Mouse (Mus musculus): ENCODE measurements around the gene B3galnt1. TPM values are rescaled to one million over a fixed set of nuclear protein-coding genes. Genes with fewer than 3 reads are reported as not detected.
"Not testable (repeated sequence)": the region's sequence is repeated elsewhere in the genome, so short reads cannot be mapped to it uniquely, and the experiment has no call there.

B3galnt1 gene
- polyA plus RNA-seq, 1 experiment: 2.2 TPM

GRCm38 (mm10) chr3:69575577-69575976, 23.2 kb downstream of the B3galnt1 start:
- Histone ChIP-seq H3K4me3 (ENCODE audit: control insufficient read depth, insufficient read depth, low read length) (no peak overlapping the region), H3K4me1 (replicated peaks; ENCODE audit: control insufficient read depth, insufficient read depth, low read length) (no peaks in the 10 kb centered on the region), H3K27me3 (ENCODE audit: control insufficient read depth, insufficient read depth, low read length) (no peaks in the 10 kb centered on the region), H3K36me3 (ENCODE audit: control insufficient read depth, insufficient read depth, low read length) (no peaks in the 10 kb centered on the region), H3K27ac (ENCODE audit: control insufficient read depth, insufficient read depth, low read length) (no peak overlapping the region)
- no peak for TF ChIP-seq POLR2A (IDR thresholded peaks at IDR 0.05; ENCODE audit: control insufficient read depth, extremely low read depth, insufficient read depth, low read length, poor library complexity)
- TF ChIP-seq CTCF (IDR thresholded peaks at IDR 0.05; ENCODE audit: borderline replicate concordance, control insufficient read depth, extremely low read depth, insufficient read depth, low read length, poor library complexity): no peak
- WGBS: 97% methylated on average over 11 of the region's 11 CpGs
- DNase-seq: no peak

- Histone ChIP-seq H3K4me3 (ENCODE audit: control insufficient read depth, insufficient read depth, low read length) (no peak overlapping the region), H3K27me3 (ENCODE audit: control insufficient read depth, insufficient read depth, low read length) (no peaks in the 10 kb centered on the region), H3K4me1 (replicated peaks; ENCODE audit: control insufficient read depth, insufficient read depth, low read length) (no peaks in the 10 kb centered on the region), H3K27ac (ENCODE audit: control insufficient read depth, insufficient read depth, low read length) (no peak overlapping the region), H3K36me3 (ENCODE audit: control insufficient read depth, insufficient read depth, low read length) (no peaks in the 10 kb centered on the region)
- no peak for DNase-seq
- TF ChIP-seq CTCF (IDR thresholded peaks at IDR 0.05; ENCODE audit: borderline replicate concordance, control insufficient read depth, extremely low read depth, insufficient read depth, low read length, poor library complexity) (no peak), POLR2A (IDR thresholded peaks at IDR 0.05; ENCODE audit: control insufficient read depth, extremely low read depth, insufficient read depth, low read length, poor library complexity) (no peak)
- 96% methylated on average over 5 of the region's 5 CpGs for WGBS
Measured at GRCm38 (mm10) chr3:69572561-69572960, 26.2 kb downstream of the B3galnt1 start.

DNA sequence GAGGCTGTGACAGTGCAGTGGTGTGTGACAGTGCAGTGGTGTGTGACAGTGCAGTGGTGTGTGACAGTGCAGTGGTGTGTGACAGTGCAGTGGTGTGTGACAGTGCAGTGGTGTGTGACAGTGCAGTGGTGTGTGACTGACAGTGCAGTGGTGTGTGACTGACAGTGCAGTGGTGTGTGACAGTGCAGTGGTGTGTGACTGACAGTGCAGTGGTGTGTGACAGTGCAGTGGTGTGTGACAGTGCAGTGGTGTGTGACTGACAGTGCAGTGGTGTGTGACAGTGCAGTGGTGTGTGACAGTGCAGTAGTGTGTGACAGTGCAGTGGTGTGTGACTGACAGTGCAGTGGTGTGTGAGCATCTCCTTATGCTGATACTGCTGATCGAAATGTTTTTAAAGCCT, 33.2 kb downstream of the B3galnt1 start:
- not testable (repeated sequence) for H3K36me3 ChIP-seq (ENCODE audit: control insufficient read depth, insufficient read depth, low read length); DNase-seq; H3K27me3 ChIP-seq (ENCODE audit: control insufficient read depth, insufficient read depth, low read length); H3K4me1 ChIP-seq (replicated peaks; ENCODE audit: control insufficient read depth, insufficient read depth, low read length); H3K27ac ChIP-seq (ENCODE audit: control insufficient read depth, insufficient read depth, low read length); H3K4me3 ChIP-seq (ENCODE audit: control insufficient read depth, insufficient read depth, low read length)
- WGBS: 94% methylated on average over 1 of the region's 1 CpGs

GRCm38 (mm10) chr3:69563406-69563805, 35.4 kb downstream of the B3galnt1 start:
- Histone ChIP-seq H3K4me1 (replicated peaks; ENCODE audit: control insufficient read depth, insufficient read depth, low read length) (no peaks in the 10 kb centered on the region), H3K27ac (ENCODE audit: control insufficient read depth, insufficient read depth, low read length) (no peak overlapping the region), H3K27me3 (ENCODE audit: control insufficient read depth, insufficient read depth, low read length) (no peaks in the 10 kb centered on the region), H3K4me3 (ENCODE audit: control insufficient read depth, insufficient read depth, low read length) (no peak overlapping the region), H3K36me3 (ENCODE audit: control insufficient read depth, insufficient read depth, low read length) (no peaks in the 10 kb centered on the region)
- DNase-seq: no peak
- 95% methylated on average over 5 of the region's 6 CpGs for WGBS
- TF ChIP-seq CTCF (IDR thresholded peaks at IDR 0.05; ENCODE audit: borderline replicate concordance, control insufficient read depth, extremely low read depth, insufficient read depth, low read length, poor library complexity): no peak
- TF ChIP-seq POLR2A (IDR thresholded peaks at IDR 0.05; ENCODE audit: control insufficient read depth, extremely low read depth, insufficient read depth, low read length, poor library complexity): no peak

- TF ChIP-seq POLR2A (IDR thresholded peaks at IDR 0.05; ENCODE audit: control insufficient read depth, extremely low read depth, insufficient read depth, low read length, poor library complexity) (no peak), CTCF (IDR thresholded peaks at IDR 0.05; ENCODE audit: borderline replicate concordance, control insufficient read depth, extremely low read depth, insufficient read depth, low read length, poor library complexity) (no peak)
- Histone ChIP-seq H3K27ac (ENCODE audit: control insufficient read depth, insufficient read depth, low read length) (no peak overlapping the region), H3K27me3 (ENCODE audit: control insufficient read depth, insufficient read depth, low read length) (no peaks in the 10 kb centered on the region), H3K4me3 (ENCODE audit: control insufficient read depth, insufficient read depth, low read length) (no peak overlapping the region), H3K4me1 (replicated peaks; ENCODE audit: control insufficient read depth, insufficient read depth, low read length) (no peaks in the 10 kb centered on the region), H3K36me3 (ENCODE audit: control insufficient read depth, insufficient read depth, low read length) (no peaks in the 10 kb centered on the region)
- over 99% methylated on average over 5 of the region's 5 CpGs for WGBS
- DNase-seq: no peak
Measured at GRCm38 (mm10) chr3:69561686-69562085, 37.1 kb downstream of the B3galnt1 start.

DNA sequence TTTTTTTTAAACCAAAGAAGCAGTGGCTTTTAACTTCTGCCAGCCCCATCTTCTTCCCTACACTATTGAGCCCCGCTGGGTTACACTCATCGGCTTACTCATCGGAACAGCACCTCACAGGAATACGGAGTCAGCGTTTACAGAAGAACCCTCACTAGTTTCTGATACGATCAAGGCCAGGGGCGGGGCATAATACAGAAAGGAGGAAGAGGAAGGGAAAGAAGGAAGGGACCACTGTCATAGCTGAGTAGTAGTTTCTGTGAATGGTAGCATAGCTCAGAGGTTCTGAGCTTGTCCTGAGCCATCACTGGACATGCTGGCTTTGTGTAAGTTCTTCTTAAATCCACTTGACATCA, 38.8 kb downstream of the B3galnt1 start:
- no peak overlapping the region for H3K27ac ChIP-seq (ENCODE audit: control insufficient read depth, insufficient read depth, low read length)
- WGBS: 40% methylated on average over 7 of the region's 7 CpGs
- DNase-seq: no peak

DNA sequence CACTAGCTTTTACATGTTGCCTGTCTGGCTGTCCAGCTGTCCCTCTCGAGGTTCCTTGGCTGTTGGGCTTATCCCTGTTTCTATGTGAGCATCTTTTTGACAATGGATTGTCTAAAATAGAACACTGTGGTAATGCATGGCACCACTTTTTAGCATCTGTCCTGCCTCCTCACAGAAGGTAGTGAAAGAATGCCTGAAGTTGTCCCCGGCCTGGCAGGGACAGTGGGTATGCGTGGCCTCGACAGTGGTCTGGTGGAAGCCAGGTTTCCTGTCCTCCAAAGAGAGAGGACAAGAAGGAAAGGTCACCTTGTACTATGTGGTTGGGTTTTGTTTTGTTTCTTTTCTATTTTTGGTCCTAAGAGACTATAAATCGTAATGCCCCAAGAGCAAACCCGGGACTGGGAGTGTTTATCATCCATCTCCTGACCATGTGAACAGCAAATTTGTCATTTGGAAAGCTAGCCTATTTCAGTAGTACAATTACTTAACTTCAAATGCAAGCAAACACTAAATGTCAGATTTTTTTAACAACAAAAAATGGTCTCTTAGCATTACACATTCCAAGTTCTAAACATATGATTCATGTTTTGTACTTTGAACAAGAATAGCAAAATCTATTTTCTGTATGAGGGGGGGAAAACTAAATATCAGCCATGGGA, 39.3 kb downstream of the B3galnt1 start:
- H3K36me3 ChIP-seq (ENCODE audit: control insufficient read depth, insufficient read depth, low read length): no peaks in the 10 kb centered on the region
- H3K4me1 ChIP-seq (replicated peaks; ENCODE audit: control insufficient read depth, insufficient read depth, low read length): no peaks in the 10 kb centered on the region
- H3K4me3 ChIP-seq (ENCODE audit: control insufficient read depth, insufficient read depth, low read length): no peak overlapping the region
- no peaks in the 10 kb centered on the region for H3K27me3 ChIP-seq (ENCODE audit: control insufficient read depth, insufficient read depth, low read length)
- no peak for DNase-seq
- TF ChIP-seq CTCF (IDR thresholded peaks at IDR 0.05; ENCODE audit: borderline replicate concordance, control insufficient read depth, extremely low read depth, insufficient read depth, low read length, poor library complexity) (no peak), POLR2A (IDR thresholded peaks at IDR 0.05; ENCODE audit: control insufficient read depth, extremely low read depth, insufficient read depth, low read length, poor library complexity) (no peak)
- 77% methylated on average over 6 of the region's 6 CpGs for WGBS
- H3K27ac ChIP-seq (ENCODE audit: control insufficient read depth, insufficient read depth, low read length): no peak overlapping the region

More for the DNA sequence above, 38.8 kb downstream of the B3galnt1 start:
- Histone ChIP-seq H3K4me3 (ENCODE audit: control insufficient read depth, insufficient read depth, low read length) (no peak overlapping the region), H3K4me1 (replicated peaks; ENCODE audit: control insufficient read depth, insufficient read depth, low read length) (no peaks in the 10 kb centered on the region), H3K36me3 (ENCODE audit: control insufficient read depth, insufficient read depth, low read length) (no peaks in the 10 kb centered on the region), H3K27me3 (ENCODE audit: control insufficient read depth, insufficient read depth, low read length) (no peaks in the 10 kb centered on the region)
- no peak for TF ChIP-seq CTCF (IDR thresholded peaks at IDR 0.05; ENCODE audit: borderline replicate concordance, control insufficient read depth, extremely low read depth, insufficient read depth, low read length, poor library complexity)
- TF ChIP-seq POLR2A (IDR thresholded peaks at IDR 0.05; ENCODE audit: control insufficient read depth, extremely low read depth, insufficient read depth, low read length, poor library complexity): no peak

Data from thymus, adult 2 months (tissue).